Comparison of ENCODE assay signal across 13 mouse cellular contexts in the genomic region with DNA sequence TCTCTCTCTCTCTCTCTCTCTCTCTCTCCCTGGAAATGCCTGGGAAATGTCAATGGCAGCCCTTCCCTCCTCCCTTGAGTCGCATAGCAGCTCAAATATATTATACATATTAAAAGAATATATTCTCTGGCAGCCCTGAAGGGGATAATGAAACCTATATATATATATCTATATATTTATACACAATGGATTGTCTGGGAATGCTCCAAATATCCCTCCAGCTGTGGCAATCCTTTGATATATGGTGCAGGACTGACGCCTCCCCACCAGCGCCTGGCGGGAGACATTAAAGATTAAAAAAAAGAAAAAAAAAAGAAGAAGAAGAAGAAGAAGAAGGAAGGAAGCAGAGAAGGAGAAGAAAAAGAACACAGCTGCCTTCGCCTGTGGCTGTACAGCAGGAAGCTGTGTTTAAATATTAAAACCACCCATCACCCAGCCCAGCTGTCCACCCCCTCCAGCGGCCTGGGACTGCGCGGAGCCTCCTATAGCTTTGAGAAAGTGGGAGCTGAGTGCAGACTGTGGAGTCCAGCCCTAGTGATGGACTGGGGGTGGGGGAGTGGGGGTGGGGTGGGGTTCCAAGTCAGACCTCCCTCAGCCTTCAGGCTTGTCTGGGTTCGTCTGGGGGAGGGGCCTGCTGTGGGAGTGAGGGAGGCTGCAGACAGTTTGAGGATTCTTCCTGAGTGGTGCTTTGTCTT. TPM values are rescaled to one million over a fixed set of nuclear protein-coding genes. Genes with fewer than 3 reads are reported as not detected.
DNase-seq lines count a peak whose midpoint lies in the region; ATAC-seq and TF ChIP-seq lines count a peak whose summit lies in the region.
"Had no signal": no experiment of that assay in that cellular context is flagged by ENCODE, and none has a peak within 500 bp of the region (broad histone marks: within the 10 kb centered on the region; RNA-seq: fewer than 3 reads in every experiment).

No protein-coding gene starts in this region.

- no peak overlapping the region for H3K4me2 ChIP-seq in kidney, embryonic 16.5 days (replicated peaks; ENCODE audit: low read depth, low read length)
- H3K4me2 ChIP-seq in limb, embryonic 14.5 days (replicated peaks; ENCODE audit: low read depth, low read length, severe bottlenecking) = no peak overlapping the region
- no peak overlapping the region for H3K4me2 ChIP-seq in forebrain, embryonic 12.5 days

- 32% methylated on average over 9 of the region's 9 CpGs for WGBS in kidney, embryonic 16.5 days
- 48% methylated on average over 9 of the region's 9 CpGs for whole genome bisulfite sequencing in kidney, adult 2 months
- 31% methylated on average over 9 of the region's 9 CpGs for WGBS in limb, embryonic 14.5 days
- WGBS in forebrain, embryonic 12.5 days = 63% methylated on average over 9 of the region's 9 CpGs

- no peak for DNase-seq in kidney, adult 2 months
- DNase-seq in testis, postnatal 10 days (ENCODE audit: low spot score) = peak; percentile 45
- no peak for DNase-seq in testis, postnatal 14 days (ENCODE audit: low spot score)
- peak; percentile 26 for DNase-seq in limb, embryonic 14.5 days (ENCODE audit: low spot score)
- peak; percentile 28 for DNase-seq in yolk sac, embryonic 10.5 days (ENCODE audit: low spot score)
- no peak for DNase-seq in adrenal gland, adult 2 months
- DNase-seq: cerebellum, postnatal 25 days; forebrain, postnatal 0 days; lung, adult 18-20 months; thymus, postnatal 14 days had no signal

- TF ChIP-seq CTCF in kidney, adult 2 months (conservative IDR thresholded peaks at IDR 0.05; ENCODE audit: insufficient read depth, insufficient read length, low read depth, low read length) = no peak

- ATAC-seq in kidney, embryonic 16.5 days (ENCODE audit: low FRiP score, low TSS enrichment) = peak; percentile 89
- ATAC-seq in limb, embryonic 14.5 days (ENCODE audit: low FRiP score, low read depth) = peak; percentile 56
- ATAC-seq in forebrain, embryonic 12.5 days (ENCODE audit: low FRiP score) = no peak
- ATAC-seq: forebrain, postnatal 0 days had no signal

- TF ChIP-seq POLR2A in kidney, adult 2 months (IDR thresholded peaks at IDR 0.05; ENCODE audit: low read depth, low read length) = no peak
- no peak for TF ChIP-seq POLR2A in limb, embryonic 14.5 days (IDR thresholded peaks at IDR 0.05; ENCODE audit: borderline replicate concordance, extremely low read depth, insufficient read depth, insufficient read length)

- H3K27ac ChIP-seq in kidney, embryonic 16.5 days (ENCODE audit: low read length) = peak overlapping the region; percentile 85
- H3K27ac ChIP-seq in kidney, adult 2 months (ENCODE audit: insufficient read depth, low read depth, low read length) = no peak overlapping the region
- H3K27ac ChIP-seq in limb, embryonic 14.5 days (replicated peaks; ENCODE audit: low read depth, low read length) = no peak overlapping the region
- H3K27ac ChIP-seq in forebrain, embryonic 12.5 days = no peak overlapping the region

- H3K4me3 ChIP-seq in kidney, embryonic 16.5 days (ENCODE audit: low read length) = no peak overlapping the region
- H3K4me3 ChIP-seq in kidney, adult 2 months (ENCODE audit: insufficient read depth, low read depth, low read length) = no peak overlapping the region
- no peak overlapping the region for H3K4me3 ChIP-seq in limb, embryonic 14.5 days (replicated peaks; ENCODE audit: low read length)
- no peak overlapping the region for H3K4me3 ChIP-seq in forebrain, embryonic 12.5 days (replicated peaks)

- H3K9ac ChIP-seq in kidney, embryonic 16.5 days (replicated peaks; ENCODE audit: low read length) = no peak overlapping the region
- H3K9ac ChIP-seq in limb, embryonic 14.5 days (ENCODE audit: low read depth, low read length, severe bottlenecking) = no peak overlapping the region
- no peak overlapping the region for H3K9ac ChIP-seq in forebrain, embryonic 12.5 days
- H3K9ac ChIP-seq: forebrain, postnatal 0 days had no signal

- no peaks in the 10 kb centered on the region for H3K9me3 ChIP-seq in kidney, embryonic 16.5 days (ENCODE audit: low read length)
- H3K9me3 ChIP-seq in limb, embryonic 14.5 days (ENCODE audit: control insufficient read depth, low read length) = no peaks in the 10 kb centered on the region
- no peaks in the 10 kb centered on the region for H3K9me3 ChIP-seq in forebrain, embryonic 12.5 days

- 0 out of 2 replicates have a peak, but pooled peaks cover 2% of the 10 kb centered on the region for H3K27me3 ChIP-seq in kidney, embryonic 16.5 days (ENCODE audit: insufficient read depth, low read length)
- H3K27me3 ChIP-seq in kidney, adult 2 months (replicated peaks; ENCODE audit: control insufficient read depth, insufficient read depth, low read length) = no peaks in the 10 kb centered on the region
- H3K27me3 ChIP-seq in limb, embryonic 14.5 days (ENCODE audit: control insufficient read depth, insufficient read depth, low read length) = no peaks in the 10 kb centered on the region
- H3K27me3 ChIP-seq in forebrain, embryonic 12.5 days = peaks cover 14% of the 10 kb centered on the region; the same call in 1 of the 2 replicates

- H3K36me3 ChIP-seq in kidney, embryonic 16.5 days (ENCODE audit: insufficient read depth, low read length) = no peaks in the 10 kb centered on the region
- no peaks in the 10 kb centered on the region for H3K36me3 ChIP-seq in kidney, adult 2 months (ENCODE audit: control insufficient read depth, insufficient read depth, low read length)
- H3K36me3 ChIP-seq in limb, embryonic 14.5 days (ENCODE audit: control insufficient read depth, insufficient read depth, low read length) = no peaks in the 10 kb centered on the region
- H3K36me3 ChIP-seq in forebrain, embryonic 12.5 days (replicated peaks) = no peaks in the 10 kb centered on the region

- H3K4me1 ChIP-seq in kidney, embryonic 16.5 days (ENCODE audit: insufficient read depth, low read length) = peaks cover 7% of the 10 kb centered on the region
- no peaks in the 10 kb centered on the region for H3K4me1 ChIP-seq in kidney, adult 2 months (ENCODE audit: control insufficient read depth, insufficient read depth, low read length)
- H3K4me1 ChIP-seq in limb, embryonic 14.5 days (ENCODE audit: control insufficient read depth, insufficient read depth, low read length) = peaks cover 3% of the 10 kb centered on the region; the same call in 1 of the 2 replicates
- peaks cover 12% of the 10 kb centered on the region for H3K4me1 ChIP-seq in forebrain, embryonic 12.5 days

RNA-seq across cellular contexts. Expression of gene Blcap, which starts 36.6 kb away (rescaled TPM):
- polyA plus RNA-seq in kidney, embryonic 16.5 days (2015; fragmentation: Nextera tagmentation; extraction: Ambion mirVana) = 55.8 and 60.8 TPM in 2 replicates
- 43.7 and 49.5 TPM in 2 replicates for polyA plus RNA-seq in kidney, adult 2 months (2012; rRNA removed)
- polyA plus RNA-seq in limb, embryonic 14.5 days (2012; rRNA removed) = 65.4 and 83.0 TPM in 2 replicates
- 60.3 and 74.2 TPM in 2 replicates for polyA plus RNA-seq in limb, embryonic 14.5 days (2014; fragmentation: Nextera tagmentation; extraction: Ambion mirVana)
- polyA plus RNA-seq in forebrain, embryonic 12.5 days (2016; fragmentation: Nextera tagmentation; extraction: Ambion mirVana) = 144 and 156 TPM in 2 replicates
- total RNA-seq in adrenal gland, adult 2 months (2021) = 10 to 100 TPM; 66.3 to 98.1 TPM
- polyA plus RNA-seq in adrenal gland, adult 2 months (2012; rRNA removed) = 42.8 and 47.8 TPM in 2 replicates

RNA-seq across cellular contexts. Expression of gene Nnat, which starts 47.8 kb away (rescaled TPM):
- polyA plus RNA-seq in kidney, embryonic 16.5 days (2015; fragmentation: Nextera tagmentation; extraction: Ambion mirVana) = 227 and 246 TPM in 2 replicates
- polyA plus RNA-seq in kidney, adult 2 months (2012; rRNA removed) = 1.9 and 3.9 TPM in 2 replicates
- polyA plus RNA-seq in limb, embryonic 14.5 days (2012; rRNA removed) = 452 and 589 TPM in 2 replicates
- polyA plus RNA-seq in limb, embryonic 14.5 days (2014; fragmentation: Nextera tagmentation; extraction: Ambion mirVana) = 299 and 356 TPM in 2 replicates
- polyA plus RNA-seq in forebrain, embryonic 12.5 days (2016; fragmentation: Nextera tagmentation; extraction: Ambion mirVana) = 5,265 and 5,863 TPM in 2 replicates
- 10 to 100 TPM; 32.4 to 94.3 TPM for total RNA-seq in adrenal gland, adult 2 months (2021)
- polyA plus RNA-seq in adrenal gland, adult 2 months (2012; rRNA removed) = 111 and 203 TPM in 2 replicates
- total RNA-seq: granulocyte monocyte progenitor cell, adult 5-6 weeks had no signal

Comparison
In these comparisons a context has a peak if more than half of its experiments do, and no peak if none do; other contexts are left out.
1. DNase-seq: peak in testis, postnatal 10 days (single experiment), limb, embryonic 14.5 days (single experiment) and yolk sac, embryonic 10.5 days (single experiment); none in kidney, adult 2 months (single experiment), testis, postnatal 14 days (single experiment) and adrenal gland, adult 2 months (single experiment).
2. RNA of gene Nnat, which starts 47.8 kb away (polyA plus RNA-seq): 5,265 to 5,863 TPM in forebrain, embryonic 12.5 days, 299 to 589 TPM in limb, embryonic 14.5 days, 227 to 246 TPM in kidney, embryonic 16.5 days and 111 to 203 TPM in adrenal gland, adult 2 months; 1.9 to 3.9 TPM in kidney, adult 2 months; every median in the first group is over 10 times any median in the second.